Mouse (Mus musculus): ENCODE results near the gene Mbtps1.

DNA sequence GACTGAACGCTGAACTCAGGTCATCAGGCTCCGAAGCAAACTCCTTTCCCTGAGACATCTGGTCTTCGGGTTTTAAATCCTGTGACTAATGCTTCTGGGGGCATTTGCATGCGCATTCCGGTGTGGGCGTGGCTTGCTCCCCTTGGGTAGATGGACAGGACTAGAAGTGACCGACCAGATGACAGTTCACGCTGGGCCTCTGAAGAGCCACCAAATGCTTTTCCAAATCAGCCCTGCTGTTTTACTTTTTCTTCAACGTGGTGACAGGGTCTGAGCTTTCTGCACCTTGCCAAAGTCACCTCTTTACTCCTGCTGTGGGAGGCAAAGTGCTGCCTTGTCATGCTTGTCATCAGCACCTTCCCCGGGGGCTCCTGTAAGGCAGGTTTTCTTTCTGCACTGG lies 30.3 kb upstream of the Mbtps1 start:
- no peak for TF ChIP-seq CTCF (IDR thresholded peaks at IDR 0.05; ENCODE audit: low read depth)
- TF ChIP-seq EP300 (IDR thresholded peaks at IDR 0.05; ENCODE audit: low read depth) = no peak
